Mouse (Mus musculus) heart, adult 9 months (tissue): ENCODE data around the gene Olfm1.

Source experiments
- DNase-seq, 2 experiments: peaks; one replicate each; pipeline ENCODE4 v3.0.0; 2022; ENCODE audit warnings: low spot score in 2 of 2

The Olfm1 gene

GRCm38 (mm10) chr2:28235129-28235528, 42.3 kb downstream of the Olfm1 start:
- no peak for DNase-seq

- DNase-seq: no peak
Measured at GRCm38 (mm10) chr2:28236447-28236846, 43.7 kb downstream of the Olfm1 start.

- no peak for DNase-seq
Measured at GRCm38 (mm10) chr2:28239616-28240015, 46.8 kb downstream of the Olfm1 start.

- DNase-seq: no peak
Measured at GRCm38 (mm10) chr2:28240920-28241319, 48.1 kb downstream of the Olfm1 start.

- no peak for DNase-seq
Measured at GRCm38 (mm10) chr2:28241520-28242221, 48.9 kb downstream of the Olfm1 start.

- DNase-seq: no peak
Measured at GRCm38 (mm10) chr2:28242222-28242543, 49.4 kb downstream of the Olfm1 start.

GRCm38 (mm10) chr2:28244667-28245395, 52.0 kb downstream of the Olfm1 start:
- no peak for DNase-seq

- no peak for DNase-seq
Measured at GRCm38 (mm10) chr2:28246110-28246653, 53.4 kb downstream of the Olfm1 start.

GRCm38 (mm10) chr2:28247098-28247497, 54.3 kb downstream of the Olfm1 start:
- no peak for DNase-seq

- no peak for DNase-seq
Measured at GRCm38 (mm10) chr2:28252554-28252953, 59.8 kb downstream of the Olfm1 start.

GRCm38 (mm10) chr2:28256029-28256428, 63.2 kb downstream of the Olfm1 start:
- DNase-seq: no peak

GRCm38 (mm10) chr2:28261438-28261837, 68.6 kb downstream of the Olfm1 start:
- no peak for DNase-seq

GRCm38 (mm10) chr2:28267776-28268275, 75.0 kb downstream of the Olfm1 start:
- no peak for DNase-seq

- DNase-seq: peak in 1 of 2 experiments; percentile 8
Measured at GRCm38 (mm10) chr2:28270561-28270960, 77.8 kb downstream of the Olfm1 start.

GRCm38 (mm10) chr2:28272218-28272965, 79.6 kb downstream of the Olfm1 start:
- no peak for DNase-seq

- DNase-seq: no peak
Measured at GRCm38 (mm10) chr2:28274006-28274405, 81.2 kb downstream of the Olfm1 start.

- no peak for DNase-seq
Measured at GRCm38 (mm10) chr2:28275345-28275744, 82.6 kb downstream of the Olfm1 start.

- peak; percentile 14 to 21 for DNase-seq
Measured at GRCm38 (mm10) chr2:28278150-28278549, 85.4 kb downstream of the Olfm1 start.

GRCm38 (mm10) chr2:28278853-28279252, 86.1 kb downstream of the Olfm1 start:
- peak in 1 of 2 experiments; percentile 15 for DNase-seq
